Mouse (Mus musculus) C2C12 (cell line): ENCODE measurements around the gene Ly6g6c. TPM values are rescaled to one million over a fixed set of nuclear protein-coding genes. Genes with fewer than 3 reads are reported as not detected.

Source experiments
- H3K27me3 ChIP-seq: one replicate; pipeline ENCODE4 v1.6.1; 2011; ENCODE audit not compliant: control insufficient read depth, insufficient read depth, insufficient read length
- H3K36me3 ChIP-seq: one replicate; pipeline ENCODE4 v1.6.1; 2011; ENCODE audit not compliant: control insufficient read depth, insufficient read depth
- H3K4me3 ChIP-seq: one replicate; pipeline ENCODE4 v1.5.1; 2011; ENCODE audit warnings: mild to moderate bottlenecking, control low read depth; ENCODE audit not compliant: poor library complexity, insufficient read depth, severe bottlenecking
- H3K79me2 ChIP-seq: one replicate; pipeline ENCODE4 v1.6.1; 2011; ENCODE audit not compliant: control insufficient read depth, insufficient read depth
- H3K79me3 ChIP-seq: one replicate; pipeline ENCODE4 v1.6.1; 2011; ENCODE audit warnings: low read depth, control low read depth
- H3ac ChIP-seq: one replicate; pipeline ENCODE3; 2011; ENCODE audit warnings: low read depth; ENCODE audit not compliant: control insufficient read depth, insufficient read length
- CEBPB ChIP-seq: IDR thresholded peaks from one replicate; pipeline ENCODE4 v1.6.1; 2011; ENCODE audit warnings: low read depth, mild to moderate bottlenecking, control low read depth, moderate library complexity
- CTCF ChIP-seq: IDR thresholded peaks from one replicate; pipeline ENCODE4 v1.5.1; 2011; ENCODE audit not compliant: control insufficient read depth, insufficient read depth, insufficient read length
- FOSL1 ChIP-seq: IDR thresholded peaks from one replicate; pipeline ENCODE4 v1.8.0; 2011; ENCODE audit warnings: mild to moderate bottlenecking, low read length; ENCODE audit not compliant: poor library complexity, insufficient read depth, severe bottlenecking
- MAX ChIP-seq: IDR thresholded peaks from one replicate; pipeline ENCODE4 v1.6.1; 2011; ENCODE audit warnings: mild to moderate bottlenecking, control low read depth
- MYOD1 ChIP-seq: IDR thresholded peaks from one replicate; pipeline ENCODE4 v1.6.1; 2011; ENCODE audit warnings: low read depth; ENCODE audit not compliant: control insufficient read depth, insufficient read length
- MYOG ChIP-seq: IDR thresholded peaks from one replicate; pipeline ENCODE4 v1.6.1; 2011; ENCODE audit not compliant: control insufficient read depth, insufficient read length; ENCODE audit errors: extremely low read depth
- USF1 ChIP-seq: IDR thresholded peaks from one replicate; pipeline ENCODE4 v1.6.1; 2011; ENCODE audit warnings: low read depth, mild to moderate bottlenecking, control low read depth, moderate library complexity
- polyA plus RNA-seq: library from polyadenylated mRNA; unstranded; fragments of >200 nt; fragmentation: generic; extraction: Trizol; gene quantifications from one replicate; pipeline ENCODE4 v1.2.1, GENCODE M21; 2012; ENCODE audit warnings: missing spikeins

The Ly6g6c gene
- polyA plus RNA-seq, 1 experiment: 0.12 TPM

DNA sequence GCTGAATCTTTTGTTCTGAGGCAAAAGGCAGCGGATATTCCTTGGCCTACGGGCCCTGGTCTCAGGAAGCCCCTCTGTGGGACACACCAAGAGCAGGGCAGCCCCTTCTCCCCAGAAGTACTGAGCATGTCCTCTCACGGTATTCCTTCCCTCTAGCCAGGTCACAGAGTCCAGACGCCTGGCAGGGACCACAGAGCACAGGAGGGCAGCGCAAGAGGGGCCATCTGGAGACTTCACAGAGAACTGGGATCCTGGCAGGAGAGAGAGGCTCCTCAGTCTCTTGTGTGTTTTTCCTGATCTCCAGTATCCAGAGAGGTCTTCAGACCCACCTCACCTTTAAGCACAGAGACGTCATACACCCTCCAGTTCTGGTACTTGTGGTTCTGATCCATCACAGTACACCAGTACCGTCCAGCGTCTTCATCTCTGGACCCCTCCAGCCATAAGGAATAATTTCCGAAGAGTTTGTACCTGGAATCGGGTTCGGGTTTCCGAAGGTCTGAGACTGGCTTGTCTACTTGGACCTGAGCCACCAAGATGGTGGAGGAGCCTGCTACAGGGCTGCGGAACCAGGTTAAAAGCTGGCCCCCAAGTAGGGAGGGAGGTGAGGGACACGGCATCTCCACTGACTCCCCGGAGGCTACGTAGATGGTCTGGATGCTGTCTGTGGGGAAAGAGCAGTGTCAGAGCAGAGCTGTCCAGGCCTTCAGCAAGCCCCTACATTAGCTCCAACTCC lies 17.8 kb downstream of the Ly6g6c start:
- TF ChIP-seq FOSL1 (no peak), CEBPB (no peak), MAX (no peak), USF1 (no peak), MYOG (no peak), MYOD1 (no peak), CTCF (no peak)
- peaks cover 11% of the 10 kb centered on the region for H3K27me3 ChIP-seq
- no peaks in the 10 kb centered on the region for H3K79me3 ChIP-seq
- H3K79me2 ChIP-seq: no peaks in the 10 kb centered on the region
- H3ac ChIP-seq: no peak overlapping the region
- H3K36me3 ChIP-seq: no peaks in the 10 kb centered on the region
- no peak overlapping the region for H3K4me3 ChIP-seq

DNA sequence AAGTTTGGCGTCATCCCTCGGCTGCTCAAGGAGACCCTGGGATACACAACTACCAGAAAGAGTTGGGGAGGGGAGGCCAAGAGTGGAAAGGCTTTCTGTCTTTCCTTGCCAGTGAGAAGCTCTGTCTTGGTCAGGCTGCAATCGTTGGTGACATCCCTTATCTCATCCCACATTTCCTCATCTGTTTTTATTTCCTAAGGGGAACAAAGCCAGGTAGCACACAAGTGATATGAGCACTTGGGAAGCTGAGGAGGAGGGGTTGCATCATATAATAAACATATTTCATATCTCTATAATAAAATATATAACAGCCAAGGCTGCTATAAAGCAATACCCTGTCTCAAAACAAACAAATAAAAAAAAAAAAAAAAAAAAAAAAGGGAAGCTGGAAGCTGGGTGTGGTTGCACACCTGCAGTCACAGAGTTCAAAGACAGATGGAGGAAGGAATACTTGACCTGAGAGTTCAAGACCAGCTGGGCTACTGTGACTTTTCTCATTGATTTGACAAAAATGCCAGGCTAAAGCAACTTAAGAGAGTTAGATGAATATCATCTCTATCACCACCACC lies 18.8 kb downstream of the Ly6g6c start:
- H3K36me3 ChIP-seq: no peaks in the 10 kb centered on the region
- H3K4me3 ChIP-seq: no peak overlapping the region
- peaks cover 8% of the 10 kb centered on the region for H3K27me3 ChIP-seq
- H3ac ChIP-seq: no peak overlapping the region
- H3K79me3 ChIP-seq: no peaks in the 10 kb centered on the region
- TF ChIP-seq MAX (no peak), FOSL1 (no peak), MYOD1 (no peak), CTCF (no peak), CEBPB (no peak), MYOG (no peak), USF1 (no peak)
- no peaks in the 10 kb centered on the region for H3K79me2 ChIP-seq

DNA sequence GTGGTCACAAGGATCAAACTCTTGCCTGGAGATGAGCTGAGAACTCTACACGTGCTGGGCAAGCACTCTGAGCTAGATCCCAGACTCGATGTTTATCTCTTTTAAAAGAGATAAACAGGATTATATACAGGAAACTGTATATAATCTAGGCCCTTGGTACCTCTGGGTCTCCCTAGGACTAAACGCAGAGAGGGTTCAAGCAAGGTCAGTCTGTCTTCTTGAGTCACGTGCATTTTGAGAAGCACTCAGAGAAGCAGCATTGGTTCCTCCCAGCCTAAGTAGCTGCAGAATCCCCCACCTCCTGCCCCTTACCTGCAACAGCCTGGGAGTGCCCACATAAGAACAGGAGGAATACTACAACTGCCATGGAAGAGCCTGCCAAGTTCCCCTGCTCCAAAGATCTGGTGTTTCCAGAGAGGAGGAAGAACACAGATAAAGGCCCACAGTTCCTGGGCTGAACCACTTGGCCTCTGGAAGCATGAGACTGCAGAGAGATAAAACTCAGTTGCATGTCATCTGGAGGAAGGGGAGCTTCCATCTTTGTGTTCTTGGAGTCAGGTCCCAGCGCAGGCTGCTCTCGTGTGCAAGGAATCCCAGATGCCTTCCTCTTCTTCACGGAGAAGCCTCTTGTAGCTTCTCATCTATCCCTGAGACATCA lies 20.1 kb downstream of the Ly6g6c start, which contains the start of gene Ly6g6f:
Ly6g6f (minus strand) TSS at position 403 of the 658 bp plus-strand sequence.
- TF ChIP-seq MYOG (no peak), CEBPB (no peak), MAX (no peak), USF1 (no peak), MYOD1 (no peak), CTCF (no peak), FOSL1 (no peak)
- Histone ChIP-seq H3K36me3 (no peaks in the 10 kb centered on the region), H3ac (no peak within 1 kb of the TSS), H3K4me3 (no peak within 1 kb of the TSS), H3K79me2 (peaks cover 9% of the 10 kb centered on the region), H3K79me3 (no peaks in the 10 kb centered on the region), H3K27me3 (peaks cover 8% of the 10 kb centered on the region)

DNA sequence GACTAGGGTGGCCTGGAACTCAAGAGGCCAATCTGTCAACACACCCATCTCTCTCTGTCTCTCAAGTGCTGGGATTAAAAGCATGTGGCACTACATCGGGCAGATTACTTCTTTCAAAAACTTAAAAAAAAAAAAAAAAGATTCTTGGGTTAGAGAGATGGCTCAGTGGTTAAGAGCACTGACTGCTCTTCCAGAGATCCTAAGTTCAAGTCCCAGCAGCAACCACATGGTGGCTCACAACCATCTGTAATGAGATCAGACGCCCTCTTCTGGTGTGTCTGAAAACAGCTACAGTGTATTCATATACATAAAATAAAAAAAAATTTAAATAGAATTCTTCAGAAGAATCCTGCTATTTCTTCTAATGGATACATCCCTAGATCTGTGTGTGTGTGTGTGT lies 23.0 kb downstream of the Ly6g6c start:
- H3K27me3 ChIP-seq: peaks cover 3% of the 10 kb centered on the region
- H3ac ChIP-seq: no peak overlapping the region
- H3K79me3 ChIP-seq: peaks cover 3% of the 10 kb centered on the region
- TF ChIP-seq MYOG (no peak), MAX (no peak), FOSL1 (no peak), CEBPB (no peak), USF1 (no peak), CTCF (no peak), MYOD1 (no peak)
- no peak overlapping the region for H3K4me3 ChIP-seq
- peaks cover 7% of the 10 kb centered on the region for H3K36me3 ChIP-seq
- peaks cover 17% of the 10 kb centered on the region for H3K79me2 ChIP-seq

DNA sequence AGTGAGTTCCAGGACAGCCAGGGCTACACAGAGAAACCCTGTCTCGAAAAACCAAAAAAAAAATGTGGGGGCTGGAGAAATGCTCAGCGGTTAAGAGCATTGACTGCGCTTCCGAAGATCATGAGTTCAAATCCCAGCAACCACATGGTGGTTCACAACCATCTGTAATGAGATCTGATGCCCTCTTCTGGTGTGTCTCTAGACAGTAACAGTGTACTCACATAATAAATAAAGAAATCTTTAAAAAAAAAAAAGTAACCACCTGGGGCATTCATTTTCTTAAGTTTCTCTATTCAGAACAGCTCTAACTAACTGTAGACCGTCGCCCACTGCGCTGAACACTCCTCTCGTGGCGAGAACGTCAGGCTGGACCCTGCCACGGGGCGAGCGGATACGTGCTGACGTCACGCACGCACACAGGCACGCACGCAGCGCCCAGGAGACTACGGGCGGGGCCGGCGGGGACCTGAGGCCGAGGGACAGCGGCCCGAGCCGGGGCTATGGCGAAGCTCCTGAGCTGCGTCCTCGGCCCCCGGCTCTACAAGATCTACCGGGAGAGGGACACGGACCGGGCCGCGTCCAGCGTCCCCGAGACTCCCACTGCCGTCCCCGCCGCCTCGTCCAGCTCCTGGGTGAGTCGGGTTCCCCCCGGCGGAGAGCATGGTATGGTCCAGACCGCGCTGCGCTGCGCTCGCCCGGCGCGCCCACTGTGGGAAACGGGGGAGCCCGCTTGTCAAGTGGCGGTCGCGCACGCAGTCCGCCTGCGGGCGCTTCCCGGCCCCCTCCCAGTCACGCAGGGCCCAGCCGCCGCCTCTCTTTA lies 23.8 kb downstream of the Ly6g6c start, which contains the start of gene Abhd16a:
Abhd16a (plus strand) TSS at position 439 of the 820 bp plus-strand sequence.
- Histone ChIP-seq H3K4me3 (peak within 1 kb of the TSS; percentile 57), H3K27me3 (no peaks in the 10 kb centered on the region), H3K79me2 (peaks cover 17% of the 10 kb centered on the region), H3K36me3 (peaks cover 7% of the 10 kb centered on the region), H3K79me3 (peaks cover 3% of the 10 kb centered on the region), H3ac (peak within 1 kb of the TSS; percentile 99)
- TF ChIP-seq MAX (peak; percentile 87), MYOD1 (no peak), CTCF (no peak), MYOG (no peak), USF1 (no peak)
